Mouse (Mus musculus): ENCODE measurements around the gene Ipo7.

DNA sequence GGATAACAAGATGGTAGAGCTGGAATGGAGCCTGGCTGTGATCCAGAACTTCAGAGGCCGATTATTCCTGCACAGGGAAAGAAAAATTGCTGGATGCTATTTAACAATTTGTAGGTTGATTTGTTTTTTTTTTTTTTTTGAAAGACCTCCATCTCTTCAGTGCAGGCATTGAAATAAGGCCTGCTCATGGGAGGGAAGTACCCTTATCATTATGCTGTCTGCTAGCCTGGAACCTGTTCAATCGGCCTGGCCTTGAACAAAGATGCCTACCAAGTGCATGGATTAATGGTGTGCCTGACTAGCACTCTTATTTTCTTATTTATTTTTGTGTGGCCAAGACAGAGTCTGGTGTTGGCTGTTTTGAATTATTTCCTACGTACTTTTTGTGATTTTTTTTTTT is 12.3 kb downstream of the Ipo7 start:
- no peak for TF ChIP-seq CTCF (IDR thresholded peaks at IDR 0.05; ENCODE audit: borderline replicate concordance, control insufficient read depth, extremely low read depth, insufficient read depth, low read length, poor library complexity)
- no peak for TF ChIP-seq POLR2A (IDR thresholded peaks at IDR 0.05; ENCODE audit: control insufficient read depth, extremely low read depth, insufficient read depth, low read length, poor library complexity)
